Mouse (Mus musculus) gastrocnemius, adult 18-20 months (tissue): ENCODE data around the gene Gzmm. TPM values are rescaled to one million over a fixed set of nuclear protein-coding genes. Genes with fewer than 3 reads are reported as not detected.

ENCODE experiments used
- DNase-seq: peaks from one replicate; pipeline ENCODE4 v3.0.0; 2021; ENCODE audit warnings: low spot score
- total RNA-seq, 2 experiments: library from RNA; stranded (reverse); gene quantifications; 2 replicates each; pipeline ENCODE4 v1.2.3; 2021

Gene Gzmm
- total RNA-seq, 2 experiments from 2014 or later, result 8.3 to 10.1 TPM

DNA sequence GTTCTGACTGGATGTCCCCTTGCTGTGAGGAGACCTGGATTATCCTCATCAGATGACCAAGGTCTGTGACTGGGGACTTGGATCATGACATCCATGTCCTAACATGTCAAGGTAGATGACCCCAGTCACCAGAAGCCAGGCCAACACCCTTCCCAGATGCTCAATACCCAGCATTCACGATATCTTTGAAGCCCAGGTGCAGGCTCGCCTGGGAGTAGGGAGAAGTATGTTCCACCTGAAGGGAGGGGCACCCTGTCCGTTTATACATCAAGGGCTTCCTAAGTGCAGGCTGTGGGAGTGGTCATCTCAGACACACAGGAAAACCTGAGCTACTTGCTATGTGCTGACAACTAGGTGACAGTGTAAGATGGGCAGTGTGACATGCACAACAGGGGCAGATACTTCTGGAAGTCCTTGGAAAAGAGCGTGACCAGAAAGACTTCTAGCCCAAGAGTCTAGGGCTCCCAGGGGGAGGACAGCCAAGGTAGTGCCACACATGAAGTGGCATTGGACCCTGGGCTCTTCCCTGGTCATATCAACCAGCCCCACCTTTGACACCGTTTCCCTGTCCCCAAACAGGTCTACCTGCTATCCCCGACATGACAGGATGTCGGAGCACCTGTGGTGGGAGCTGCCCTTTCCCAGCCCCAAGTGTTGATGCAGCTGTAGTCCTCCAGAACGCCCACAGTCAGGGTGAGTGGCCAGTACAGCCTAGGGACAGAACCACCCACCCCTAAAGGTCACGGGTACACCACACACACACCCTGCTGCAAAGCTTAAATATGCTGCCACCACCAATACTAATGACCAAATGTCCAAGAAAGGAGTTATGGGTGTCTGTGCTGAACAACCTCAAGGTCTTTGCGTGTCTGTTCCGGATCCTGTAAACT lies 8.0 kb upstream of the Gzmm start:
- no peak for DNase-seq

GRCm38 (mm10) chr10:79681591-79682245 lies 7.1 kb upstream of the Gzmm start, which contains the start of gene Cdc34:
Cdc34 (plus strand) TSS chr10:79682195.
- peak; percentile 99 for DNase-seq

DNA sequence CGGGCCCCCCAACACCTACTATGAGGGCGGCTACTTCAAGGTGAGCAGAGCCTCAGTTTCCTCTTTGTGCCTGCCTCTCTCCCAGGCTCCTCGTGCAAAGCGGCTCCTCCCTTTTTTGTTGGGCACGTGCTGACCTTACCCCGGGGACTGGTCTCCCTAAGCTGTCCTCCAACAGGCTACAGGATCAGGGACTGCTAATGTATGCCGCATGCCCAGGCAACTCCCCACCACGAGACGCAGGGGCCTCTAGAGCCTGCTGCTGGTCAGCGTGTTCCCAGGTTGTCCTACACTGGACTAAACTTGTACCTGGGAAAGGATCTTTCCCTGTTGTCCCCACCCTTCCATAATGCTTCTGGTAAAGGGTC lies 6.3 kb upstream of the Gzmm start:
- peak; percentile 37 for DNase-seq

DNA sequence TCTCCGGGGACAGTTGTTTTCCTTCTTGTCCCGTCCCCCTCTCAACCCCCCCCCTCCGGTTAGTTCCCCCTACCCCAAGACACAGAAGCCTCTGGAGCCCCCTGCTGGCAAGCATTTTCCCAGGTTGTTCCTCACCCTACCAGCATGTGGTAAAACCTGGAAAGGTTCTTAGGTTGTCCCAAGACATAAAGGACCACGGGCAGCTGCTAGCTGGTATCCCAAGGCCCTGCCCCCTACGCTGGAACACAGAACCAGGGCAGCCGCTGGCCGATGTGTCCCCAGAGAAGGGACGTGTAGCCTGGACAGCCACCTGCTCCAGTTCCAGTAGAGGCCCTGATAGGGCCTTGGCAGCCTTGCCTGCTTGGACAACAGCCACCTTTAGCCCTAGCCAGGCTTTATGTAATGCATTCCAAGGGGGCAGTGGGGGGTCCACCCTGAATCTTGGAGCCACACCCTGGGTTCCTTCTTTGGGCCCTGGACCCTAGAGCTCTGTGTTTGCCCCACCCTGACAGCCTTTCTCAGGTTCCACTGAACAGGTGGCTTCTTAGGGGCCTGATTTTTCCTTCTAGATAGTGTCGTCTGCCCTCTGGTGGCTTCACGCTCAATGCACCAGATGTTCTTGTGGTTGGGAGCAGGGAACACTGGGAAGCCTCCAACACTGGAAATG lies 5.8 kb upstream of the Gzmm start:
- peak; percentile 81 for DNase-seq

DNA sequence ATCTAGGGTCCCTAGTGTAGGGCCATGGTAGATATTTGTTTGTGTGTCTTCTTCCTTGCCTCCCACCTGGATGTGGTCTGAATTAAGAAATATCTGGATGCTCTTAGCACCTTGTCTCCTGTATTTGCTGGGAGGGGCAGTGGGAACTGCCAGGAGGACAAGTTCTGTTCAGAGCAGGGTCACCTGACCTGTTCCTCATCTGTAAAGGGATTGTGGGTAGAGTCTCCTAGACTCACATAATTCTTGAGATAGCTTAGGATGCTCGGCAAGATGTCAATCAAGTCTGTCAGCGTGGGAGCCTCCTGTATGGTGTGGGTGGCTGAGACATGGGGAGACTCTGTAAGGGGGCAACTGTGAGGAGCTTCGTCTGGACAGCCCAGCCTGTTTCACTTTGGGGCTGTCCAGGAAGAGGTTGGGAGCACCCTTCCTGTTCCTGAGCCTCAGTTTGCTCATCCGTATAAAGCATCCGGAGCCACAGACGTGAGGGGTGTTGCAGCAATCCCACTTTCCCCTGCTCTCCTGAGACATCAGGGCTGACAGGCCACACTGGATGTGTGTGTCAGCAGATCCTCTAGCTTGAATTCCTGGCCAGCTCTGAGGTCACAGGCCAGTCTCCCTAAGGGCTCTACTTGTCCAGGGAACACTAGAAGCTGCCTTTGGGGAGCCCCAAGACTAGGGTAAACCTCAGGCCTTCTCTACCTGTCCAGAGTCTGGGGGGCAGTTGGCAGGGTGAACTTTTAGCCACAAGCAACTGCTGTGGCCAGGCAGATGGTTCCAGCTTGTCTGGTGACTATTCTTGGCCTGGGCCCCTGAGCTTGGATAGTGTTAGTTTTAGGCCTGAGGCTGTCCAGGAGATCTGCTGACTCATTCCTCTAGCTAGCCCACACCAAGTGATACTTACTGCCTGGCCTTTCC lies 4.8 kb upstream of the Gzmm start:
- peak; percentile 86 for DNase-seq

GRCm38 (mm10) chr10:79684770-79685600 lies 3.8 kb upstream of the Gzmm start:
- DNase-seq, result no peak

GRCm38 (mm10) chr10:79686219-79686618 lies 2.6 kb upstream of the Gzmm start:
- DNase-seq, result no peak

DNA sequence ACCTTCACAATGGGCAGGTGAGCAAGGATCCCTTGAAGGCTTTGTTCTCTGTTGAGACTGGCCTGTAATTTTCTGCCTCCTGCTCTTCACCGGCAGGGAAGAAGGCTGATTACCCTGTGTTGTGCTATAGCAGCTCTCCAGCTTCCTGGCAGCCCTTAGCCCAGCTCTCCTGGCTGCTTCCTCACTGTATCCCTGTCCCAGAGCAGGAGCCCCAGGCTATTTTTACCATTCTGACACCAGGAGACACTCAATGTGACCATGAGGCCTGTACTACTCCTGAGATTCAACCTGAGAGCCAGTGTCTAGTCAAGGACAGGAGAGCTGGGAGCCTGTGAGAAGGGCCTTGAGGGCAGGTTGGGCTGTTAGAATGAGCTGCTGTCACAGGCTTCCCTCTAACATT lies 2.1 kb upstream of the Gzmm start:
- peak; percentile 76 for DNase-seq

DNA sequence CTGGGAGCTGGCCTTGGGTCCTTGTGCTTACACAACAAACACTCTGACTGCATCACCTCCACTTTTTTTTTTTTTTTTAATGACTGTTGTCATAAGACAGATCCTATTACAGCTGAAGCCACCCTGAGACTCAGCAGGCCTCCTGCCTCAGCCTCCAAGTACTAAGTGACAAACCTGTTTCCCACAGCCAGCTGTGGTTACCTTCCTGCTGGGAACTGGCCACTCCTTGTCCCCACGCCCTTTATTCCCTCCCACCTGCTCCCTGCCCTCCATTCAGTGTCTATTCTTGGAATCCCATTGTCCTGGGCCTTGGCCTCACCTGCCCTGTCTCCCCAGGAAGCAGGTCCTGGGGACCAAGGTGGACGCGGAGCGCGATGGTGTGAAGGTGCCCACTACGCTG lies 1.3 kb upstream of the Gzmm start:
- no peak for DNase-seq

GRCm38 (mm10) chr10:79689178-79689577 lies 358 bp downstream of the Gzmm start:
- DNase-seq, result no peak

DNA sequence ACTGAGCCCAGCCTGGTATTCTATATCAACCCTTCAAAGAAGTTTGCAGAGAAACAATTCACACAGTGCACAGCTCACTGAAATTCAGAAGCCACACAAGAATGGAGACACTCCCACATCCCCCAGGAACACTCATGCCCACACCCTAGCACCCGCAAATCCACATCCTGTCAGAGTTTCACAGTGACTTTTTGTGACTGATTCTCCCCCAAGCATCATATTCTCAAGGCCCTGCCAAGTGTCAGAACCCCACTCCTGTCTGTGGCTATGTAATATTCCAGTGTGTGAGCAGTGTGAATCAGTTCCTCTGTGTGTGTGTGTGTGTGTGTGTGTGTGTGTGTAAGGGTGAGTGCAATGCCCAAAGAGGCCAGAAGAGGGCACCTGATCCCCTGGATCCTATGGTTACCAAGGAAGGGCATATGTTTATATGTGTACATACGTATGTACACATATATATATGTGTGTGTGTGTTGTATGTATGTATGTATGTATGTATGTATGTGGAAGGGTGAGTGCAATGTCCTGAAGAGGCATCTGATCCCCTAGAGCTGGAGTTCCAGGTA lies 3.2 kb downstream of the Gzmm start:
- DNase-seq, result no peak

- DNase-seq, result no peak
Measured at GRCm38 (mm10) chr10:79693580-79694378, 5.0 kb downstream of the Gzmm start.

DNA sequence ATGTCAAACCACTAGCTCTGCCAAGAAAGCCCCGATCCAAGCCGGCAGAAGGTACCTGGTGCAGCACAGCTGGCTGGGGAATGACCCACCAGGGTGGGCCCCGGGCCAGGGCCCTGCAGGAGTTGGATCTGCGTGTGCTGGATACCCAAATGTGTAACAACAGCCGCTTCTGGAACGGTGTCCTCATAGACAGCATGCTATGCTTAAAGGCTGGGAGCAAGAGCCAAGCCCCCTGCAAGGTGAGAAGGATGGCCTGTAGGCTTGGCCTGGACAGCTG lies 5.5 kb downstream of the Gzmm start:
- no peak for DNase-seq

- DNase-seq, result peak; percentile 83
Measured at GRCm38 (mm10) chr10:79695231-79696128, 6.7 kb downstream of the Gzmm start.

DNA sequence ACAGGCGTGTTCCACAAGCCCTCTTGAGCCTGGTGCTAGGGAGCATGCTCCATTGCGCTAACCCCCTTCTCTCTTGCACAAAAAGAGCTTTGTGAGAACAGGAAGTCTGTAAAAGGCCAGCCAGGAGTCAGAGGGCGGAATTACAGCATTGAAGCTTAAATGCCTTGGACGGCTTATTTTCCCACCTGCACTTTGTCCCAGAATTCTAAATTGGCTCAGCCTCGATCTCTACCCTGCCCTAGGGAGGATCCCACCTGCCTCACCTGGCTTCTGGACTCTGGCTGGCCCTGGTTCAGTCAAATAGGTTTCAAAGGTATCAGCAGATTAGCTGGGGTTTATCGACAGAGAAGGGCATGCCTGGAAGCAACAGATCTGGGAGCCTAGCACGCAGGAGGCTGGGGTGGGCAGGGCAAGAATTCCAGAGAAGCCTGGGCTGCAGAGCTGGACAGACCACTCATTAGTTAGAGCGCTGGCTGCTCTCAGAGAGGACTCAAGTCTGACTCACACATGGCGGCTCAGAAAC lies 7.4 kb downstream of the Gzmm start:
- no peak for DNase-seq

GRCm38 (mm10) chr10:79697916-79698315 lies 9.1 kb downstream of the Gzmm start:
- no peak for DNase-seq

DNA sequence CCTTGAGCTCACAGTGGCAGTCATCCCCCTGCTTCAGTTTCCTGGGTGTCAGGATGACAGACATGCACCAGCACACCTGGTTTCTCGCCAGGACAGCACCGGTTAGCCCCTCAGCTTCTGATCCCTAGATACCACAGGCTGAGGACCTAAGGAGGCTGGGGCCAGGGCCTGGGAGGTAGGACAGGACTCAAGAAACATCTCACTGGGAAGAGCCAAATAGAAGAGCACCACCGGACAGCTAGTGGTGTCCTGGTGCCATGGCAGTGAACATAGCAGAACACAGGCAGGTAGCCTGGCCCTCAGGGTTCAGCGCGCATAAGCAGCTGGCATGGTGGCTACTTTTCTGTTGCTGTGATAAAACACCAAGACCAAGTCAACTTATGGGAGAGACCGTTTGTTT lies 9.6 kb downstream of the Gzmm start:
- DNase-seq, result no peak

GRCm38 (mm10) chr10:79700676-79701075 lies 11.9 kb downstream of the Gzmm start:
- DNase-seq, result no peak
